Mouse (Mus musculus) megakaryocyte, adult 5-6 weeks (primary cell): ENCODE data around the gene Ifna11. TPM values are rescaled to one million over a fixed set of nuclear protein-coding genes. Genes with fewer than 3 reads are reported as not detected.
"Not testable (repeated sequence)": the region's sequence is repeated elsewhere in the genome, so short reads cannot be mapped to it uniquely, and the experiment has no call there.

Experiments
- ATAC-seq: 2 replicates; pipeline ENCODE4 v1.8.0; 2016; ENCODE audit warnings: mild to moderate bottlenecking, inconsistent platforms; ENCODE audit not compliant: poor library complexity, severe bottlenecking
- total RNA-seq, 2 experiments: library from RNA; stranded (forward) in 1 of 2; stranded (reverse) in 1 of 2; fragments of 153-499, 151-499 nt in 1 of 2; fragments of 221-1000, 200-1000 nt in 1 of 2; gene quantifications; 2 replicates each; pipeline versions ENCODE4 v1.2.3 to v1.2.4; 2015 to 2017

Gene Ifna11
- not detected in 2 replicates for total RNA-seq (2015)
- not detected in 2 replicates for total RNA-seq (2017)

GRCm38 (mm10) chr4:88819659-88820058 lies at the start of gene Ifna11:
Gene Ifna11, plus strand, starts transcription at chr4:88819959.
- no peak for ATAC-seq

- not testable (repeated sequence) for ATAC-seq
These were observed 46.2 kb upstream of the Ifna11 start, which contains the start of gene Gm13290 for GRCm38 (mm10) chr4:88773534-88773933. Gene Gm13290, plus strand, starts transcription at chr4:88773834.

GRCm38 (mm10) chr4:88776622-88777021 lies 43.1 kb upstream of the Ifna11 start, which contains the start of gene Gm13289:
Gene Gm13289, plus strand, starts transcription at chr4:88776922.
- not testable (repeated sequence) for ATAC-seq

- ATAC-seq, result not testable (repeated sequence)
These were observed 40.2 kb upstream of the Ifna11 start, which contains the start of gene Gm13272 for GRCm38 (mm10) chr4:88779550-88779949. Gene Gm13272, plus strand, starts transcription at chr4:88779850.

GRCm38 (mm10) chr4:88780320-88780719 lies 39.4 kb upstream of the Ifna11 start:
- not testable (repeated sequence) for ATAC-seq

- not testable (repeated sequence) for ATAC-seq
These were observed 37.9 kb upstream of the Ifna11 start, which contains the start of gene Ifnz for GRCm38 (mm10) chr4:88781831-88782230. Gene Ifnz, plus strand, starts transcription at chr4:88782131.

- not testable (repeated sequence) for ATAC-seq
These were observed 37.4 kb upstream of the Ifna11 start for GRCm38 (mm10) chr4:88782335-88782734.

GRCm38 (mm10) chr4:88785409-88785808 lies 34.4 kb upstream of the Ifna11 start, which contains the start of gene Gm13276:
Gene Gm13276, plus strand, starts transcription at chr4:88785709.
- not testable (repeated sequence) for ATAC-seq

GRCm38 (mm10) chr4:88788402-88788801 lies 31.4 kb upstream of the Ifna11 start, which contains the start of gene Gm13277:
Gene Gm13277, plus strand, starts transcription at chr4:88788632.
- ATAC-seq, result not testable (repeated sequence)

- not testable (repeated sequence) for ATAC-seq
These were observed 28.5 kb upstream of the Ifna11 start, which contains the start of gene Gm13278 for GRCm38 (mm10) chr4:88791250-88791649. Gene Gm13278, plus strand, starts transcription at chr4:88791550.

GRCm38 (mm10) chr4:88793936-88794675 lies 25.7 kb upstream of the Ifna11 start, which contains the start of gene Gm13275:
Gene Gm13275, plus strand, starts transcription at chr4:88794487.
- ATAC-seq, result not testable (repeated sequence)

GRCm38 (mm10) chr4:88797097-88797496 lies 22.7 kb upstream of the Ifna11 start, which contains the start of gene Gm13279:
Gene Gm13279, plus strand, starts transcription at chr4:88797397.
- not testable (repeated sequence) for ATAC-seq

GRCm38 (mm10) chr4:88799365-88799764 lies 20.4 kb upstream of the Ifna11 start, which contains the start of gene Gm13285:
Gene Gm13285, plus strand, starts transcription at chr4:88799665.
- ATAC-seq, result not testable (repeated sequence)

GRCm38 (mm10) chr4:88802954-88803353 lies 16.8 kb upstream of the Ifna11 start, which contains the start of gene Gm13287:
Gene Gm13287, plus strand, starts transcription at chr4:88803254.
- ATAC-seq, result not testable (repeated sequence)

GRCm38 (mm10) chr4:88805231-88805630 lies 14.5 kb upstream of the Ifna11 start, which contains the start of gene Gm13288:
Gene Gm13288, plus strand, starts transcription at chr4:88805531.
- ATAC-seq, result not testable (repeated sequence)

- not testable (repeated sequence) for ATAC-seq
These were observed 14.0 kb upstream of the Ifna11 start for GRCm38 (mm10) chr4:88805761-88806160.

GRCm38 (mm10) chr4:88815928-88816327 lies 3.8 kb upstream of the Ifna11 start, which contains the start of gene Ifna7:
Gene Ifna7, plus strand, starts transcription at chr4:88816228.
- no peak for ATAC-seq

- peak; percentile 62; the same call in 1 of the 2 replicates for ATAC-seq
These were observed 3.2 kb downstream of the Ifna11 start for GRCm38 (mm10) chr4:88822995-88823394.

- ATAC-seq, result not testable (repeated sequence)
These were observed 7.4 kb downstream of the Ifna11 start, which contains the start of gene Ifna6 for GRCm38 (mm10) chr4:88827116-88827515. Gene Ifna6, plus strand, starts transcription at chr4:88827416.

- peak; percentile 54 for ATAC-seq
These were observed 10.8 kb downstream of the Ifna11 start for GRCm38 (mm10) chr4:88830523-88830922.

- not testable (repeated sequence) for ATAC-seq
These were observed 15.5 kb downstream of the Ifna11 start, which contains the start of gene Ifna5 for GRCm38 (mm10) chr4:88835225-88835624. Gene Ifna5, plus strand, starts transcription at chr4:88835525.
